Mouse (Mus musculus) small intestine, adult 2 months (tissue): ENCODE measurements around the gene Pck1. TPM values are rescaled to one million over a fixed set of nuclear protein-coding genes. Genes with fewer than 3 reads are reported as not detected.
A peak's percentile ranks its signal among the peaks of the same experiment; 100 is the strongest.

Experiments
- H3K27ac ChIP-seq: fragments of 200-500 bp; 2 replicates; pipeline ENCODE4 v1.5.1; 2012; ENCODE audit warnings: low read depth, low read length, control low read depth, inconsistent platforms; ENCODE audit not compliant: insufficient read depth
- H3K27me3 ChIP-seq: fragments of 200-500 bp; 2 replicates; pipeline ENCODE4 v1.6.1; 2012; ENCODE audit warnings: mild to moderate bottlenecking, moderate library complexity, low read length, inconsistent platforms; ENCODE audit not compliant: control insufficient read depth, insufficient read depth
- H3K36me3 ChIP-seq: fragments of 200-500 bp; 2 replicates; pipeline ENCODE4 v1.6.1; 2012; ENCODE audit warnings: mild to moderate bottlenecking, low read length, control low read depth, inconsistent platforms; ENCODE audit not compliant: control insufficient read depth, insufficient read depth
- H3K4me1 ChIP-seq: fragments of 200-500 bp; 2 replicates; pipeline ENCODE4 v1.6.1; 2012; ENCODE audit warnings: low read length, inconsistent platforms, mixed read lengths; ENCODE audit not compliant: control insufficient read depth, insufficient read depth, insufficient read length
- H3K4me3 ChIP-seq: fragments of 200-500 bp; 2 replicates; pipeline ENCODE4 v1.5.1; 2012; ENCODE audit warnings: low read depth, mild to moderate bottlenecking, control low read depth, inconsistent platforms, low read length, moderate library complexity
- CTCF ChIP-seq: fragments of 200-500 bp; IDR thresholded peaks from 2 replicates; pipeline ENCODE4 v1.5.1; 2012; ENCODE audit warnings: low read depth, mild to moderate bottlenecking, control low read depth, inconsistent platforms, low read length, moderate library complexity, mixed read lengths; ENCODE audit not compliant: insufficient replicate concordance, insufficient read length; ENCODE audit errors: extremely low read depth
- POLR2A ChIP-seq: fragments of 200-500 bp; IDR thresholded peaks from 2 replicates; pipeline ENCODE4 v1.6.1; 2012; ENCODE audit warnings: low read depth, mild to moderate bottlenecking, control low read depth, inconsistent platforms, low read length, moderate library complexity
- WGBS: fragments of 180-500 bp; shearing (Covaris S2); methylation state at CpG from one replicate; pipeline ENCODE4 v1.1.7; 2018; 5-methylcytosine and 5-hydroxymethylcytosine counted together
- polyA plus RNA-seq: library from polyadenylated mRNA; depleted of rRNA; stranded (reverse); fragments of >200 nt; gene quantifications from 2 replicates; pipeline ENCODE4 v1.2.3, GENCODE M21; 2012

Pck1 gene
- polyA plus RNA-seq, 1 experiment: 46.3 TPM

GRCm38 (mm10) chr2:173157871-173158270, 5.0 kb downstream of the Pck1 start:
- 98% methylated on average over 4 of the region's 4 CpGs for WGBS
- Histone ChIP-seq H3K4me1 (peaks cover 15% of the 10 kb centered on the region), H3K27ac (no peak overlapping the region), H3K27me3 (no peaks in the 10 kb centered on the region), H3K36me3 (peaks cover 30% of the 10 kb centered on the region), H3K4me3 (peak overlapping the region; percentile 12; the same call in 1 of the 2 replicates)
- TF ChIP-seq CTCF (no peak), POLR2A (no peak)

GRCm38 (mm10) chr2:173158390-173159055, 5.7 kb downstream of the Pck1 start:
- WGBS: 90% methylated on average over 19 of the region's 19 CpGs
- no peak for TF ChIP-seq CTCF
- TF ChIP-seq POLR2A: 0 out of 2 replicates have a peak, but pooled peaks have one; percentile 6
- Histone ChIP-seq H3K4me1 (peaks cover 13% of the 10 kb centered on the region), H3K36me3 (peaks cover 30% of the 10 kb centered on the region), H3K27ac (peak overlapping the region; percentile 14; the same call in 1 of the 2 replicates), H3K4me3 (peak overlapping the region; percentile 12; the same call in 1 of the 2 replicates), H3K27me3 (no peaks in the 10 kb centered on the region)

- H3K27me3 ChIP-seq: no peaks in the 10 kb centered on the region
- H3K27ac ChIP-seq: peak overlapping the region; percentile 78
- 12% methylated on average over 24 of the region's 24 CpGs for WGBS
- no peak overlapping the region; the same call in 1 of the 2 replicates for H3K4me3 ChIP-seq
- peaks cover 27% of the 10 kb centered on the region for H3K36me3 ChIP-seq
- H3K4me1 ChIP-seq: peaks cover 13% of the 10 kb centered on the region
- TF ChIP-seq POLR2A (peak; percentile 50; the same call in 1 of the 2 replicates), CTCF (peak; percentile 95; the same call in 1 of the 2 replicates)
These were observed 6.8 kb downstream of the Pck1 start for GRCm38 (mm10) chr2:173159354-173160311.

GRCm38 (mm10) chr2:173163380-173163779, 10.5 kb downstream of the Pck1 start:
- Histone ChIP-seq H3K4me1 (peaks cover 11% of the 10 kb centered on the region), H3K27ac (no peak overlapping the region), H3K4me3 (no peak overlapping the region), H3K27me3 (no peaks in the 10 kb centered on the region), H3K36me3 (no peaks in the 10 kb centered on the region)
- 44% methylated on average over 8 of the region's 8 CpGs for WGBS
- TF ChIP-seq CTCF (no peak), POLR2A (no peak)

- Histone ChIP-seq H3K36me3 (no peaks in the 10 kb centered on the region), H3K4me3 (no peak overlapping the region), H3K4me1 (peaks cover 11% of the 10 kb centered on the region), H3K27ac (no peak overlapping the region), H3K27me3 (no peaks in the 10 kb centered on the region)
- 48% methylated on average over 2 of the region's 2 CpGs for WGBS
- TF ChIP-seq POLR2A (no peak), CTCF (peak; percentile 62; the same call in 1 of the 2 replicates)
These were observed 11.5 kb downstream of the Pck1 start for GRCm38 (mm10) chr2:173164358-173164757.

GRCm38 (mm10) chr2:173164946-173165345, 12.1 kb downstream of the Pck1 start:
- H3K27ac ChIP-seq: no peak overlapping the region

More at GRCm38 (mm10) chr2:173164946-173165345, 12.1 kb downstream of the Pck1 start:
- Histone ChIP-seq H3K27me3 (no peaks in the 10 kb centered on the region), H3K4me1 (peaks cover 9% of the 10 kb centered on the region), H3K4me3 (no peak overlapping the region), H3K36me3 (no peaks in the 10 kb centered on the region)
- TF ChIP-seq CTCF (no peak), POLR2A (no peak)
- WGBS: 87% methylated on average over 10 of the region's 10 CpGs
